Mouse (Mus musculus): ENCODE measurements at regions not wholly inside any gene's neighbourhood (a gene's known extent, or its start where the extent isn't known, plus 50 kb on each side); places are given as distances from the start of the nearest gene placed in this dataset.

DNA sequence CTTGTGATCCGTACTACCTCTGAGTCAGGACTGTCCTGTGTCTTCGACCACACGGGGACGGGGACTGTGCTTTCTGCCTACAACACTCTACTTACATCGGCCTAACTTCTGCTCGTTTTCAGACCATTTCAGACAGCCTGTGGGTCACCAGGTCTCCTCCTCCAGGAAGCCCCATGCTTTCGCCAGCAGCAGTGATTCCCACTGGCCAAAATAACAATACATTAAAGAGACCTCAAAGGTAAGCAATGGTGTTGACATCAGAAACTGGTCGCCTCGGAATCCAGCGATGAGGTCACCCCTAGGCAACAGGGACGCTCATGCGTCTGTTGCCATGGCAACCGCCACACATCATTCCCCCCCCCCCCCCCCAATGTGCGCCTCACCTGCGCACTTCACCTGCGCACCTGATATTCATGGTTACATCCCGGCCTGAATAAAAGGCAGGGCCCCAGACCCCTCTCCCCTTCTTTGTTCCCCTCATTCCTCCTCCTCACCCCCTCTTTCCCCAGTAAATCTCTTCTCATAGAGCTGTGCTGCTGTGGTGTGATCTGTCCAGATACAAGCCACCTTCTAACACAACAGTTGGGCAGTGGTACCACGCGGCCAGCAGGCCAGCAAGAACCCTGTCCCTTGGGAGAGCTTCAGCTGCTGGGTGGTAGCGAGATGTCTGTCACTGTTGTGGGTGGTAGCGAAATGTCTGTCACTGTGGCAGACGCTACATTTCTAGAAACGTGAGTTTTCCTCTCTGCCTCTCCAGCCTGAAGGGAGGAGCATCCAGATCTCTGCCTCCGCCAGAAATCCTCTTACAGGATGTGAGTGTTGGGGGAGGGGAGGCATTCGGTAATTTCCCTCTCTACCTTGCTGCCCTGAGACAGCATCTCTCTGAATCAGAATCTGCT is 145.0 kb downstream of the Setd4 start:
- DNase-seq (ENCODE audit: extremely low read depth, low read depth), result no peak

DNA sequence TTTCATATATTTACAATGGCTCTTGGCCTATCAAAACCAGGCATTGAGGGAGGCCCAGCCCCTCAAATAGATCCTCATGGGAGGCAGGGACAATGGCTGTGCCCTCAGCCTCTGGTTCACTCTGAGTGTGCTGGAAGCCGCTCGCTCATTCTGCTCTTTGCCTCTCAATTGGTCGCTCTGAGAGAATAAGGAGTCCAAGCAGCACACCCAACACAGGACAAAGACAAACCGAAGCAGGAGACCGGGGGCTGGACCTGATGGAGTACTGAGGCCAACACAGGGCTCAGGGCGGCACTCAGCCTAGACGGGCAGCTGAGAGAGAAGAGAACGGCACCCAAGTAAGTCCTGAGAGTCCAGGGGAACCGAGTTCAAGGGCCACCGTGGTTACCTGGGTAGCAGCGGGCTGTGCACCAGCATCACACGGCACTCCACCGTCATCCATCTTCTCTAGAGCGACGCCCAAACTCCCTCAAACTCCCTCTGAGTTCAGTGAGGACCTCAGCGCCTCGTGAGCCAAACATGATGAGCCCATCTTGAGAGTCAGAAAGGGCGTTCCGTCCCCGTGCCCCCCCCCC is 145.8 kb downstream of the Setd4 start:
- DNase-seq (ENCODE audit: extremely low read depth, low read depth), result no peak

DNA sequence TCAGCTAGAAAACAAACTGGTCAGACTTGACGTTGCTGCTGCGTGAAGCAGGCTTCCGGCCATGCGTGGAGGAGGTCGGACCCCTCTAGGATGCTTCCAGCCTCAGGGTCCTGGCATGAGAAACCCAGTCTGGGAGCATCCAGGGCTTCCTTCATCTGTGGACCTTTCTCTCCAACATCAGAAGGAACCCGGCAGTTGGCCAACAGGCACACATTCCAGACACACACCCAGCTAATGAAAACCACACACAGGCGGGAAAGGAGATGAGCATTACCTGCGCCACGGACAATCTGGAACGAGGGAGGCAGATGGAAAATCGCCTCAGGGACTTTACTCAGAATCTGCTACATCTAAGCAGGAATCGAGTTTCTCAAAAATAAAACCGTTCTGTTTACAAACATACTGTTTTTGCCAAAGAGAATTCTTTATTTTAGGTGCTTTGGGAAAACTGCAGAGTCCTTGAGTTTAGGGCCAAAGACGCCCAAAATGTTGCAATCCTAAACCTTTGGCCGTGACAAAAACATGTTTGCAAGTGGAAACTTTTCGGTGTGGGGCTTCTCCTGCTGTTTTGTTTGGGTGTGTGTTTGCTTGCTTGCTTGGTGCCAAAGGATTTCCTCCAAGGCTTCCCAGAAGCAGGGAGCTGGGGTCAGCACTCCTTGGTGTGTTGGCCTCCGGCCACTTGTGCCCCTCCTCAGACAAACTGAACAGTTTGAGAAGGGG is 147.0 kb downstream of the Setd4 start:
- no peak for DNase-seq (ENCODE audit: extremely low read depth, low read depth)

DNA sequence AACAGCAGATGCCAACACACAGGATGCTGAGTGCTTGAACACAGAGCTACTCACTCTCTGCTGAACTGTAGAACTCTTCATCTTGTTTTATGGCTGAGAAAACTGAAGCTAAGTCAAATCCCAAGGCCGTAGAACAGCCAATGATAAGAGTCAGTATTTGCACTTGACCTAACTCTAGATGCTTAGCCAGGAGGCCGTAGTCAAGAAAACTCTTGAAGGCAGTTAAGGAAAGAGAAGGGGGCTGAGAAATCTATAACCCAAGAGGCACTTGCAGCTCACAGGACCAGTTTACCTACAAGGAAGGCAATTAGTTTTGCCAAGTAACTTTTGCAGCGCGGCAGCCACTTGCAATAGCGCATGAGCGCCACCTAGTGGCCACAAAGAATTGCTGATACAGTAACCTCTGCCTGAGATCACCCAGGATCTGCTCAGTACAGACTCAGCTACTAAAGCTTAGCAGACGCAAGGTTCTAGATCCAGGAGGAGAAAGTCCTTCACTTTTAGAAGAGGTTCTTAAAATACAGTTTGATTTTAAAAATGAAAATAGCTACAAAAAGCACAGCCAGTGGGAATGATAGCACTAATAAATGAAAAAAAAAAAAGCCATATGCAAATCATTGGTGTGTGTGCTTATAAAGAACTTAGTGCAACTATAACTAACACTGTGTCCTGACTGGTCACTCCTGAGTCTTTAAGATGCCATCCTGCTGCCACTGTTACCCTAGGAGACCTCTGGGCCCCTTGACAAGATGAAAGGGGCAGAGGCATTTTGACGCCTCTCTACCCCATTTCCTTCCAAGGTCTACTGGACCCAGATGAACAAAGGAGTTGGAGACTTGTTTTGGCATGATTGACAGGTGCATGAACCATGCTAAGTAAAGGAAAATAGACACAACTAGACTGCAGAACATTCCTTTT is 149.5 kb downstream of the Setd4 start:
- DNase-seq (ENCODE audit: extremely low read depth, low read depth), result peak; percentile 54

DNA sequence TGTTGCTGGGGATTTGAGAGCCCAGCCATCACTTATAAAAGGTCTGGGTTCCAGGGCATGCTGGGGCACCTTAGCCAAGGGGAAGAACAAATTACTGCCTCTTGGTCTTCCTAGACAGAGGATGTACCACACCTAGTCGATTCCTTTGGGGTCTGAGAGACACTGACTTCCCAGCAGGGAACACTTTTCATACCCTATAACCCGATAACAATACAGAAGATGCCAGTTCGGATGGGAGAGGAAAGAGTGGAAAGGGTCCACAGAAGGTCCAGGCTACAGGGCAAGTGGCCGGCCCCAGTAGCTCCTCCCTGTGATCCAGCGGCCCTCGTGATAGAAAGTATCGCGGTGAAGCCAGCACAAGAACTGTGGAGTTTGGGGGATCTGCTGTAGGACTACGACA is 150.8 kb downstream of the Setd4 start:
- DNase-seq (ENCODE audit: extremely low read depth, low read depth), result no peak

DNA sequence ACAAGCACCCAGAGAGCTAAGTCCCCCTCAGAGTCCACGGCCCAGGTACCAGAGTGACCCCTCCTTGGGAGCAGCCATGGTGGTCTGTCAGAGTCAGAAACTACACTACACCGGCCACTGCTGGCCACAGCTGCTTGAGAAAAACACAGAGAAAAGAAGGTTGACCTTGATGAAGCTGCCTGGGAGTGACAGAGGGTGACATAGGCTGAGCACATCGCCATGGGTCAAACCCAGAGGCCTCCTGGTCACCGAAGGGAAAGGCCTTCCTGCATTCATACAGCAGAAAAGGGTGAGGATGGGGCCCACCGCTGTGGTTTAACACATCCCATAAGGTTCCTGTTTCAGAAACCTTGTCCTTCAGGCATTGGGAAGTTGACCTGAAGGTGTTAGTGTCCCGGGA is 153.0 kb downstream of the Setd4 start:
- DNase-seq (ENCODE audit: extremely low read depth, low read depth), result no peak

DNA sequence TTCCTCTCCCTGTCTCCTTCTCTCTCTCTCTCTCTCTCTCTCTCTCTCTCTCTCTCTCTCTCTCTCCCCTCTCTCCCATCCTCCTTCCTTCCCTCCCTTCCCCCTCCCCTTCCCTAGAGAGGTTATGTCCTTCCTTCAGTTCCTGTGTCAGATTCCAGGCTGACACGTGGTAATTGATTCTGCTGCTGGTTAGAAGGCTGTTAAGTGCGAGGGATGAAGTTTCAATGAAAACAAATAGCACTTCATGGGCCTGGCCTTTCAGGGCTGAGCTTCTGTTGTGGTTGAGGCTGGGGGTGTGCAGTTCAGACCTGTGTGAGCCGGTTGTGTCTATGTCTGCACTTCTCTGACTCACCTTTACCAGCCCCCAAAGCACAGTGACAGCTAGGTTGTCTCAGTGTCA is 153.9 kb downstream of the Setd4 start:
- no peak for DNase-seq (ENCODE audit: extremely low read depth, low read depth)

DNA sequence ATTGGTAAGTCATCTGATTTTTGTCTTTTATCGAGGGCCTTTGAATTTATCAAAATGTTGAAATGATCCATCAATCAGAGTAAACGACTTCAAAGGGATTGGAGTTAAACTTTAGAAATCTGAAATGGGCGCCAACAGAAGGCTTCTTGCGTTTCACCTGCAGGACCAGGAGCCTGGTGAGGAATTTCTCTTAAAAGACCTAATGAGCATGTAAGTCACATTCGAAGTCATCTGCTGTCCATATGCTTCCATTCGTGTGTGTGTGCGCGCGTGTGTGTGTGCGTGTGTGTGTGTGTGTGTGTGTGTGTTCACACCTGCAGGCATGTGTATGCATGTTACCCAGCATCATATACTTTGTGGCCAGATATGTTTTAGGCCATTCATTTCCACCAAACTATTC is 155.7 kb downstream of the Setd4 start:
- no peak for DNase-seq (ENCODE audit: extremely low read depth, low read depth)

DNA sequence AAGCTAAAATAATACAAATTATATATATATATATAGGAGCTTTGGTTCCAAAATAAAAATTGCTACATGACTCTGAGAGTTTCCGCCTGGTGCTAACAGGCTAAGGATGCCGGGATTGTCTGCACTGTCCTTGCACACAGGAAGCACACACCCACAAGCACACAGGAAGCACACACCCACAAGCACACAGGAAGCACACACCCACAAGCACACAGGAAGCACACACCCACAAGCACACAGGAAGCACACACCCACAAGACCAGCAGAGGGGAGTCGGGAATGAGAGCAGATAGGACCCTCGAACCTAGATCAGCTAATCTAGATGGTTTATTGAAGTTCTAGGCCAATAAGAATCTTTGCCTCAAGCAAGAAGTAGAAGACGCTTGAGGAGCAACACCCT is 156.9 kb downstream of the Setd4 start:
- no peak for DNase-seq (ENCODE audit: extremely low read depth, low read depth)

DNA sequence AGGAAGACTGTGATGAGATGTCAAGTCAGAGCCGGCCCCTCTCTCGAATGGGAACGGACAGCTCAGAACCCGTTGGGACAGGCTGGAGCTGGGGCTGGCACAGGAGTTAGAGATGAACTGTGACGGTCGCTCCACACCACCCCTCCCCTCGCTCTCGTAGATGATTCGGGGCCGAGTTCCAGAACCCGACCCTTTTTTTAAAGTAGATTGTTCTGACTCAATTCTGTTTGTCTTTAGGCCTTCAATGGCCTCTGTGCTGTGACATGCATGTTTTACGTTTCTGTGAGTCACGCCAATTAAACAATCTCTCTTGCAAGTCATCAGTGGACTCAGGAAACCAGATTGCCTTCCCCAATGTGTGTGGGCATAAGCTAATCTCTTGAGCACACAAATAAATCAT is 157.7 kb downstream of the Setd4 start:
- DNase-seq (ENCODE audit: extremely low read depth, low read depth), result no peak

DNA sequence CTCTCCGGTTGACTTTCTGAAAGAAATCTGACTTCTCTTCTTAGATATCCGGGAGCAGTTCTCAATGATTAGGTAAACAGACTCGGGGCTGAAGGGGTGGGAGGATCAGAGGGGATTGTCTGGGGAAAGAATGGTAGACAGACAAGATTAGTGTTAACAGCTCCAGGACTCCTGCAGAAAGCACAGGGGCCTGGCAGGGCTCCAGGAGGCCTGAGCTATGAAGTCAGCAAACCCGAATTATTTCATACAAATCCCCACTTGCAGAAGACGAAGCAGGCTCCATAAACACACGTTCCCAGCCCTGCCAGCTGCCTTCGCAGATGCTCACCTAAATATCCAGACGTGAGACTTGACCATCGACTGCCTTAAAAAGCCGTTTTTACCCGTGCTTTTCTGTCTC is 161.0 kb downstream of the Setd4 start:
- no peak for DNase-seq (ENCODE audit: extremely low read depth, low read depth)

DNA sequence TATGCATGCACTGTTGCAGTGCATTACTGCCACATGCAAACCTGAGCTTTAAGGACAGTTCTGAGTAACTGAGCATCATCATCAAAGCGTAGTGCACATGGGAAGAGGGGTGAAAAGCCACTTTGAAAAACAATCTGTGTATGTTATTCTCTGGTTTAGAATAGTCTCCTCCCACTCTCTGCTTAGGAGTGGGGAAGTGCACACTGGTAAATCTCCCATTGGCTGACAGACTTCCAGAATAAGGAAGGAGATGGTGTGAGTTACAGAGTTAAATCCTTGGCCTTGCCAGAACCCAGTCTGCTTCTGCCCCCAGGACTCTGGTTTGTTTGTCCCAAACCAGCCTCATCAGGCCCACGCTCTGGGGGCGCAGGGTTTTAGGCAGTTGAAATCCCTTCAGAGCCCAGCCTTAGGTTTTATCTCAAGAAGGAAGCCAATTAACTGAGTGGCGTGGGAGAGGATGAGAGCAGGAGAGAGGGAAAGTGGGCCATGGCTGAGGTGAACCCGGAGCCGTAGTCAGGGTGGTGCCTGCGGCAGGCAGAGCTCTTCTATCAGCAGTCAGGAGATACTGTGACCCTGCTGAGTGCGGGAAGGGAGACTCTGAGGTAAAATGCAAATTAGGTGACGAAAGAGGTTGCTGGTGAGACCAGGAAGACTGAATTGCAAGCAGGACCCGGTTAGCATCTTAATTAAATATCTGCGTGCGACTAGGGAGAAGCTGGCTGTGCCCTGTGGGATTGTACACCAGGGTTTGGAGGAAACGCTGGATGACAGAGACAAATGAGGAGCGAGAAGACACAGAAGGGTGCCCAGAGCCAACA is 166.0 kb downstream of the Setd4 start:
- DNase-seq (ENCODE audit: extremely low read depth, low read depth), result no peak

DNA sequence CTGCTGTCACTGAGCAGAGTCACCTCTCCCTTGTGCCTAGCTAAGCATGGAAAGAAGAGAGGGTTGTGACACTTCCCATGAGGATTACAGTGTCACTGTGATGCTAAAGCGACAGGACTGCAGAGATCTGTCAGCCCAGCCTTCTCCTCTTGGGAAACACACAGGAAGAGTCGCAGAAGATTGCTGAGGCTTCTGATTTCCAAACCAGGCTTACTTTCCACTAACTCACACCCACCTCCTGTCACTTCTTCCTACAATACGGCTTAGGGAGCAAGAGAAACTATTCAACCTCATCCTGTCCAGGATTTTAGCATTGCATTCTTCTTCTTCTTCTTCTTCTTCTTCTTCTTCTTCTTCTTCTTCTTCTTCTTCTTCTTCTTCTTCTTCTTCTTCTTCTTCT is 167.1 kb downstream of the Setd4 start:
- no peak for DNase-seq (ENCODE audit: extremely low read depth, low read depth)

DNA sequence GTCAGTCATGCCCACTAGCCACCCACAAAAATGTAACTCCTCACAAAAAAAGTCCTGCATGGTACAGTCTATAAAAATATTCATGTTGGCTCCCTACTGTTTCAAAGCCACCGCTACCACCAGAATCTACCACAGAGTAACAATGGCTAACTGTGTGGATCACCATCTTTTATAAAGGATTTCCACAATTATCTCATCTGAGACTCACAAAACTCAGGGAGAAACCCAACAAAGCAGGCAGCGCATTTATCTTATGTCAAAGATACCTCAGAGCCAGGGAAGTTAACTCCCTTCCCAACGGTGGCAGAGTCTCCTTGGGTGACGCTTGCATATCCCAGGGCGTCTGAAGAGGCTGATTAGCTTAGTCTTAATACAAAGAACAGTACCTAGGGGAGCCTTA is 172.5 kb downstream of the Setd4 start:
- DNase-seq (ENCODE audit: extremely low read depth, low read depth), result no peak

DNA sequence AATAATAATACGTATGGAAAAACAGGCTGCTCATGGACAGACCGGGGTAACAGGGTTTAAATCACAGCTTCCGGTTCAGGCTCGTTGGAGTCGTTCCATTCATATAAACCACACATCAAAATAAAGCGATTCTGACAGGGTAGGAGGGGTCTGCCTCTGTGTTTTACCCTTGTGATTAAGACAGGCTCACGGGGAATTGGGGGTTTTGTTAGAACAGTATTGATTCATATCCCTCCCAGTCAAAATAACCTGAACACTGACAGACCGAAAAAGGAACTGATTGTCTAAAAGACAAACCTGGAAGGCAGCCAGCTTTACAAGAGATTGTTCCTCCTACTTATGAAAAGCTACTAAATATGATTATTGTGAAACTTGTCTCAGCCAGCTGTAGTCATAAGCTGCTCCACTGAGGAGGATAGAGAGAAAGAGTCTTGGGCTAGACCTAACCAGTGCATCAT is 174.5 kb downstream of the Setd4 start:
- peak; percentile 5 for DNase-seq (ENCODE audit: extremely low read depth, low read depth)

DNA sequence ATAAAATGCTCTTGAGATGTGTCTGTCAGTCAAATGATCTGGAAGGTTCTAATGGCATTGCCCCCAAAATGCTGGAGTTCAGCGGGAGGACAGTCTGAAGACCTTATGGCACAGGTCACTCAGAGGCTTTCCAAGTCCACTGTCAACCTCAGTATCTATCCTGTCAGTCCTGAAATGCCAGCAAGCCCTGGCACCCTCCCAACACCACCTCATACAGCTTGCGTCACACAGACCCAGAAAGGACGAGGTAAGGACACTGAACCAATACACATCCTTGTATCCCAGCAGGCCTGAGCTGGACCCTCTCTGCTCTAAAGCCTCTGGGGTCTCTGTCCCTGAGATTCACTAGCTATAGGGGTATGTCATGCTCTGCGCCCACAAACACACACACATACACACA is 176.6 kb downstream of the Setd4 start:
- no peak for DNase-seq (ENCODE audit: extremely low read depth, low read depth)

DNA sequence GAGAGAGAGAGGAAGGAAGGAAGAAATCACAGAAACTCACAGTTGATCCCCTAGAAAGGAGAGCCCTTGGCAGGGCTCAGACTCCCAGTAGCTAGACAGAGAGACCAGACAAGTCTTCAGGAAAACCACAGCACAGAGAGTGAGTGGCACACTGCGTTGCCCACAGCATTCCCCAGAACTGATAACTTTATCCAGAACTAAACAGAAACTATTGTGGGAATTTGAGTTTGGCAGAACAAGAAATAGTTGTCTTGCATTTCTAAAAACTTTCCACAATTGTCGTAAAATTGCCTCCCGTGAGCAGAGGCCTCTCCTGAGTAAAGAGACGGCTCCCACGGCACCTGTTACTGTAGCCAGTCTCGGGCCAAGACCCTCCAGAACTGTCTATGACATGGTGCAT is 178.1 kb downstream of the Setd4 start:
- DNase-seq (ENCODE audit: extremely low read depth, low read depth), result no peak

DNA sequence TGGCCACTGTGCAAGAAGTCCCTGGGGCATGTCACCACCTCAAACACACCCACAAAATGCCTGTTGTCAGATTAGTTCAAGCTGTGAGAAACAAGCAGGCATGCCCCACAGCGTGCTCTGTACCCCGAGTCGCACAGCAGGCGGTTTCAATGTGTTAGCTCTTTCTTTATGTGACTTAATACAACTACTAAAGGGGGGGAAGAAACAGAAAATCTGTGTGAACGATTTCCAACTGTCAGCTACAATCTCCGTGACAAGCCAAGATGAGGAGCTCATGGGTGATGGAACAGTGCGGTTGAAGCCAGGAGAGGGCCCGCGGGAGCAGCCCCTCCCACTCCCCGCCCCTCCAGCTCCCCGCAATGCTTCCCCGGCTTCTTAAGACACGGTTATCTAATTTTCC is 180.7 kb downstream of the Setd4 start:
- DNase-seq (ENCODE audit: extremely low read depth, low read depth), result no peak

DNA sequence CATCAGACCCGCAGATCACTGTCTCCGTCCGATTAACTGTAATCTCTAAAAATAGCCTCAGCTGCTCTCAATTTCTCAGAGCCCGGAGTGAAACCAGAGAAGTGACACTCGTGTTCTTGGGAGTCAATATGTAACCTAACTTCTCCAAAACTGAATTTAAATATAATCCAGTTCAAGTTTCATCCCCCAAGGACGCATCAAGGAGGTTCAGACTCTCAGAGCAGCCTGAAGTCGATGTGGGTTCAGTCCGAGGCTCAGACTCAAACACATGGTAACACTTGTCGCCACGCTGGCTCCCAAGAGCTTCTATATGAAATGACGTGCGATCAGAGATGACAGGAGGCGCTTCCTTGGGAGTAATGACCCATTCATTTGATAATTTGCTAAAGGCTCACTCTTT is 181.6 kb downstream of the Setd4 start:
- DNase-seq (ENCODE audit: extremely low read depth, low read depth), result no peak

DNA sequence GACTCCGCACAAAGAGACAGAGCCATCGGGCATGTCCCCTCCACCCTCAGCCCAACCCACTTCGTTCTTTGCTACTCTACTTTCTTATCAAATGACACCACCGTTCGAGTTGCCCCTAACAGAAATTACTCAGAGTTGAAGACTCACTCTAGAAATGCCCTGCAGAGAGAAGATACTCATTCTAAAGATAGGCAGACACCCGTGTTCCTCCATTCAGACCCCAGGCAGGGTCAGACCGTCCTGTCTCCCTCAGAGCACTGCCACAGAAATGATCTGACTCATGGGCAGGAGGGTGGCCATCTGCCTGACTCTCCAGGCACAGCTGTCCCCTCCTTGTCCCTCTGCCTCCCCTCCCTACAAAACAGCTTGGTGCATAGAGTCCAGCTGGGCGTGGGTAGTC is 185.6 kb downstream of the Setd4 start:
- DNase-seq (ENCODE audit: extremely low read depth, low read depth), result no peak

DNA sequence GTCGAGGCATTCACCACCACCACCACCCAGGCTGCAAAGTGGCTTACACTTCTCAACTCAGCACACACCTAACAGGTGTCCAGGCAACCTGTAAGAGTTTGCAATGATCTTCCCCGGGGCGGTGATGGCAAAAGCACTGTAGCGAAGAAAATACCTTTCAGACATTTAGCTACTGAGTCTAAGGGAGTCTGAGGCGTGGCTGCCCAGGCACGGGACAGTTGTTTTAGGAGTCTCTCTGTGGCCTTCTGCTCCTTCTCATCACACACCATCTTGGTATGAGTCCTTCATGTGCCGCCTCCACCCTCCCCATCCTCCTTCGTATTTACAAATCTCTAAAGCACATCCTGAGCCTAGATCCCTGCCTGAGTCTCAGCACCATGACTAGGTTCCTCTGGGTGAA is 186.0 kb downstream of the Setd4 start:
- DNase-seq (ENCODE audit: extremely low read depth, low read depth), result no peak

All from MEL-GATA-1-ER (cell line).